Mouse (Mus musculus): ENCODE results near the gene Atf5. TPM values are rescaled to one million over a fixed set of nuclear protein-coding genes. Genes with fewer than 3 reads are reported as not detected.

Atf5 gene
- total and polyA plus RNA-seq, 2 experiments from 2014 or later = 4.4 to 15.8 TPM

DNA sequence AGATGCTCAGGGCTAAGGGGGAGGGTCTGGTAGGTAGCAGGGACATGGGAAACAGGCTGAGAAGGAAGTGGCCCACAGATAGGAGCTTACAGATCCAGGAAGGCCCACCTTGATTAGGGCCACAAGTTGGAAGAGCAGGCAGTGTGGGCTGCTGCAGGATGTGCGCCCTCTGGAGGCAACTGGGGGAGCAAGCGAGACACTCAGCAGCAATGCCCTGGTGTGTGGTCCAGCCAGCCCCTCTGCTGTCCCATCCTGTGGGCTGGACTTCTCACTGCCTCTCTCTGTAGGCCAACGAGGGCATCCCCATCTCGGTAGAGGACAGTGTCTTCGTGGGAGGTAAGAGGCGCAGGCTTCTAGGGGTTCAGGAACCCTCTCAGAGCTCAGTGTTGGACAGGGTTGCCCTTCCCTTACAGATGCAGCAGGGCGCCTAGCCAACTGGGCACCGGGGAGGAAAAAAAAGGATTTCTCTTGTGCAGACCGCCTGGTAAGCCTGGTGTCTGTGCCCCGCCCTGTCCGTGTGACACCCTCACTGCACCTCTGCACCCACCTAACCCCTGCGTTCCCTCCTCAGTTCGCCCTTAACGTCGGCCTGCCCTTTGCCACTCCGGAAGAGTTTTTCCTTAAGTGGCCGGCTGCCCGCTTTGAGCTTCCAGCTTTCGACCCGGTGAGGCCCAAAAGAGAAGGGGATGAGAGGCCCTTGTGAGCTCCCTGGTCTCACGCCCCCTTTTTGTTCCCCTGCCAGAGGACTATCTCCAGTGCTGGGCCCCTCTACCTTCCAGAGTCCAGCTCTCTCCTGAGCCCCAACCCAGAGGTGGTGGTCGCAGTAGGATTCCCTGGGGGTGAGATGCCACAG, 44.3 kb upstream of the Atf5 start:
- peak; percentile 94 for TF ChIP-seq CTCF (IDR thresholded peaks at IDR 0.05; ENCODE audit: low read depth)
- Histone ChIP-seq H3K4me3 (ENCODE audit: low read length) (no peak overlapping the region), H3K4me1 (ENCODE audit: insufficient read depth, low read length) (peaks cover 7% of the 10 kb centered on the region), H3K9me3 (ENCODE audit: low read length) (no peaks in the 10 kb centered on the region), H3K36me3 (ENCODE audit: insufficient read depth, low read length) (peaks cover 27% of the 10 kb centered on the region), H3K4me2 (ENCODE audit: low read depth, low read length) (no peak overlapping the region), H3K27me3 (ENCODE audit: insufficient read depth, low read length) (no peaks in the 10 kb centered on the region), H3K27ac (peak overlapping the region; percentile 36; the same call in 1 of the 2 replicates), H3K9ac (replicated peaks; ENCODE audit: low read length) (no peak overlapping the region)
- WGBS = 51% methylated on average over 22 of the region's 22 CpGs
- peak; percentile 87 for DNase-seq (ENCODE audit: low spot score)
- ATAC-seq = peak; percentile 48

DNA sequence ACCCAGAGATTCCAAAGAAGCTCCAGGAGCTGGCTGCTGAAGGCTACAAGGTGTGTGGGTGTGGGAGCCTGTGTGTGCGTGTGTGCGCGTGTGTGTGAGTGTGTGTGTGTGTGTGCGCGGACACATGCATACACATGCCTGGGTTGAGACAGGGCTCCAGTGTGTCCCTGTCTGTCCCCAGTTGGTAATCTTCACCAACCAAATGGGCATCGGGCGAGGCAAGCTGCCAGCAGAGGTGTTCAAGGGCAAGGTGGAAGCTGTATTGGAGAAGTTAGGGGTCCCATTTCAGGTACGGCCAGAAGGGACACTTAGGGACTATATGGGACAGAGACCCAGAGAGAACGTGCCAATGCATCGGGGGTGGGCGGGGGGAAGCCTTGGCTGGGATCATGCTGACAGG, 43.4 kb upstream of the Atf5 start:
- Histone ChIP-seq H3K9me3 (ENCODE audit: low read length) (no peaks in the 10 kb centered on the region), H3K4me3 (ENCODE audit: low read length) (no peak overlapping the region), H3K4me2 (ENCODE audit: low read depth, low read length) (no peak overlapping the region), H3K27me3 (ENCODE audit: insufficient read depth, low read length) (no peaks in the 10 kb centered on the region), H3K27ac (no peak overlapping the region), H3K4me1 (ENCODE audit: insufficient read depth, low read length) (peaks cover 12% of the 10 kb centered on the region), H3K36me3 (ENCODE audit: insufficient read depth, low read length) (peaks cover 27% of the 10 kb centered on the region), H3K9ac (replicated peaks; ENCODE audit: low read length) (no peak overlapping the region)
- DNase-seq (ENCODE audit: low spot score) (no peak), ATAC-seq (no peak)
- WGBS = 88% methylated on average over 11 of the region's 11 CpGs
- TF ChIP-seq CTCF (IDR thresholded peaks at IDR 0.05; ENCODE audit: low read depth) = no peak

DNA sequence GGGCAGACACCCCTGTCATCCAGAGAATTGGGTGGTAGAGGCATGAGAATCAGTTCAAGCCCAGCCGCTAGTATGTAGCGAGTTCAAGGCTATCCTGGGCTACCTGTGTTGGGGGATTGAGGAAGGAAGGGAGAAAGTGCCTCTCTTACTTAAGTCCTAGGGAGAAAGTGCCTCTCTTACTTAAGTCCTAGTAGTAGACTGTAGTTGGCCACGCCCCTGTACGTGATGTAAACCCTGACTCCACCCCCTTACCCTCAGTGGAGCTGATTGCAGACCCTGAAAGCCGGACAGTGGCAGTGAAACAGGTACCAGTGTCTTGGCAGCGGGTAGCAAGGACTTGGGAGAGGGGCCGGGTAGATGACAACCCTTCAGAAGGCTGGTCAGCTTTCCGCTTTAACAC, 41.4 kb upstream of the Atf5 start:
- no peaks in the 10 kb centered on the region for H3K9me3 ChIP-seq (ENCODE audit: low read length)
- no peak for TF ChIP-seq CTCF (IDR thresholded peaks at IDR 0.05; ENCODE audit: low read depth)
- H3K36me3 ChIP-seq (ENCODE audit: insufficient read depth, low read length) = peaks cover 12% of the 10 kb centered on the region
- H3K27ac ChIP-seq = peak overlapping the region; percentile 90
- peak; percentile 42 for DNase-seq (ENCODE audit: low spot score)
- H3K4me2 ChIP-seq (ENCODE audit: low read depth, low read length) = peak overlapping the region; percentile 66
- peaks cover 12% of the 10 kb centered on the region for H3K4me1 ChIP-seq (ENCODE audit: insufficient read depth, low read length)
- 32% methylated on average over 8 of the region's 8 CpGs for WGBS
- peak overlapping the region; percentile 57 for H3K4me3 ChIP-seq (ENCODE audit: low read length)
- peak overlapping the region; percentile 70 for H3K9ac ChIP-seq (replicated peaks; ENCODE audit: low read length)
- H3K27me3 ChIP-seq (ENCODE audit: insufficient read depth, low read length) = no peaks in the 10 kb centered on the region
- no peak for ATAC-seq

DNA sequence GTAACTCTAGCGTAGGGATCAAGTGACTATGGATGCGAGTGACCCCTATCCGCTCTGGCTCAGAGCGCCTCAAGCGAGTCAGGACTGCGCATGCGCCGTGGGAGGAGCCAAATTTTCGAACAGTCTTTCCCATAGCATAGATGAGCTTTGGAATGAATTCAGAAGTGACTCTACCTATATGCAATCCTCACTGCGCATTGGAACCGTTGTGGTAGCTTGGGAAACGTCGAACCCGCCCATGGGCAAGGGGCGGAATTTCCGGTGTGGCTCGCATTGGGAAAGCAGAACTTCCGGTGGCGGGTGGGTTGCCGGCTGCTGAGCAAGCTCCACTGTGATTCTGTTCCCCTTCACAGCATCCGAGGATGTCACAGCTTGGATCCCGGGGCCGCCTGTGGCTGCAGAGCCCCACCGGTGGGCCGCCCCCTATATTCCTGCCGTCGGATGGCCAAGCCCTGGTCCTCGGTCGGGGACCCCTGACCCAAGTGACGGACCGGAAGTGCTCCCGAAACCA, 40.6 kb upstream of the Atf5 start, which contains the start of gene Pnkp:
Gene Pnkp, plus strand, starts transcription at position 98 of the 511 bp plus-strand sequence.
- WGBS = under 1% methylated on average over 32 of the region's 32 CpGs
- H3K9ac ChIP-seq (replicated peaks; ENCODE audit: low read length) = peak within 1 kb of the TSS; percentile 70
- peaks cover 12% of the 10 kb centered on the region for H3K4me1 ChIP-seq (ENCODE audit: insufficient read depth, low read length)
- H3K27me3 ChIP-seq (ENCODE audit: insufficient read depth, low read length) = no peaks in the 10 kb centered on the region
- H3K4me2 ChIP-seq (ENCODE audit: low read depth, low read length) = peak within 1 kb of the TSS; percentile 66
- peak within 1 kb of the TSS; percentile 57 for H3K4me3 ChIP-seq (ENCODE audit: low read length)
- DNase-seq (ENCODE audit: low spot score) (peak; percentile 95), ATAC-seq (peak; percentile 77)
- peaks cover 9% of the 10 kb centered on the region; the same call in 1 of the 2 replicates for H3K36me3 ChIP-seq (ENCODE audit: insufficient read depth, low read length)
- TF ChIP-seq CTCF (IDR thresholded peaks at IDR 0.05; ENCODE audit: low read depth) = peak; percentile 36
- H3K9me3 ChIP-seq (ENCODE audit: low read length) = no peaks in the 10 kb centered on the region
- H3K27ac ChIP-seq = peak within 1 kb of the TSS; percentile 90

DNA sequence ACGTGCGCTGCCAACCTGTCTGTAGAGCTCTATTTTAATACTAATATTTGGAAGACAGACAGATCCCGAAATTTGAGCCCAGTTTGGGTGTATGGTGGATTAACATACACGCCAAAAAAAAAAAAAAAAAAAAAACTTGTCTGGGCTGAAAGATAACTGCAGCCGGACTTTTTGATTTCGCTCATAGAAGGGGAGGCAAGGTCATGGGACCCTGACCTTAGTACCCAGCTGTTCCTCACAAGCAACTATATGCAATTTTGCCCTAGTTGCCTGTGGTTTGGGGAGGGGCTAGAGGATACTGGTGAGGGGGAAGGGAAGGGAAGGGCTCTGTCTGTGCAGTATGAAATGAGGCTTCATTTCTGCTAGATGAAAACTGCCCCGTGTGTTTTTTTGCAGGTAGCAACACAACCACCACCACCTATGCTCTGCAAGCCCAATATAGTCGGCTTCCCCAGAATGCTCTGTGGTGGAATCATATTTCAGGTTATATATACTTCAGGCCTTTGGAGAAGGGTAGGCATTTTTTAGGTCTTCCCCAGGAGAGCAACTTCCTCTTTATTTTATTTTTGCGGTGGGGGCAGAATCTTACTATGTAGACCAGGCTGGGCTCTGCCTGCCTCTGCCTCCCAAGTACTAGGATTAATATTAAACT, 39.9 kb upstream of the Atf5 start:
- no peak for TF ChIP-seq CTCF (IDR thresholded peaks at IDR 0.05; ENCODE audit: low read depth)
- no peaks in the 10 kb centered on the region for H3K9me3 ChIP-seq (ENCODE audit: low read length)
- H3K36me3 ChIP-seq (ENCODE audit: insufficient read depth, low read length) = peaks cover 13% of the 10 kb centered on the region
- H3K27ac ChIP-seq = peak overlapping the region; percentile 90
- H3K27me3 ChIP-seq (ENCODE audit: insufficient read depth, low read length) = no peaks in the 10 kb centered on the region
- DNase-seq (ENCODE audit: low spot score) (no peak), ATAC-seq (no peak)
- 66% methylated on average over 9 of the region's 9 CpGs for WGBS
- H3K4me3 ChIP-seq (ENCODE audit: low read length) = peak overlapping the region; percentile 57
- peak overlapping the region; percentile 66 for H3K4me2 ChIP-seq (ENCODE audit: low read depth, low read length)
- H3K9ac ChIP-seq (replicated peaks; ENCODE audit: low read length) = no peak overlapping the region; the same call in 1 of the 2 replicates
- H3K4me1 ChIP-seq (ENCODE audit: insufficient read depth, low read length) = peaks cover 12% of the 10 kb centered on the region

DNA sequence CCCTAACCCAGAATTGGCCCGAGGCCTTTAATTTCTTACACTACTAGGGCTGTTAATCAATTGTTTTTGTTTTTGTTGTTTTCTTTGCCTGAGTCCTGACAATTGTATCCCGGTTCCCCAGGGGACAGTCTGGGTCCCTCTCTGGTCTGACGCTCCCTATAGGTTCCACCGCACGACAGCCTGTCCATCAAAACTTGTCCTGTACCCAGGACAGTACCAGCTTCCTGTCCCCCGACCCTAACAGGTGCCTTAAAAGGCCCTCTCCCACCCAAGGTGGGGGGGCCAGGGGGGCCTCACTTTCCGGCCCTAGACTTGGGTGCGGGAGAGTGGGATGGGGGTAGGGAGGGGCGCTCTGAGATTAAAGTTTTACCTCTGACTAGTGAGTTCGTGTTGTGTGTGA, 38.6 kb upstream of the Atf5 start:
- Histone ChIP-seq H3K9me3 (ENCODE audit: low read length) (no peaks in the 10 kb centered on the region), H3K4me3 (ENCODE audit: low read length) (peak overlapping the region; percentile 41), H3K4me2 (ENCODE audit: low read depth, low read length) (peak overlapping the region; percentile 72), H3K27ac (peak overlapping the region; percentile 91), H3K27me3 (ENCODE audit: insufficient read depth, low read length) (no peaks in the 10 kb centered on the region), H3K4me1 (ENCODE audit: insufficient read depth, low read length) (peaks cover 22% of the 10 kb centered on the region), H3K36me3 (ENCODE audit: insufficient read depth, low read length) (peaks cover 13% of the 10 kb centered on the region; the same call in 1 of the 2 replicates), H3K9ac (replicated peaks; ENCODE audit: low read length) (peak overlapping the region; percentile 59)
- 30% methylated on average over 10 of the region's 10 CpGs for WGBS
- TF ChIP-seq CTCF (IDR thresholded peaks at IDR 0.05; ENCODE audit: low read depth) = no peak
- no peak for ATAC-seq
- DNase-seq (ENCODE audit: low spot score) = no peak

Measured in hindbrain, postnatal 0 days (tissue).